Comparison of ENCODE assay signal across 8 mouse cellular contexts in genomic region chr8:117863837-117864236, GRCm38 (mm10).
A peak's percentile ranks its signal among the peaks of the same experiment; 100 is the strongest.
DNase-seq lines count a peak whose midpoint lies in the region; ATAC-seq and TF ChIP-seq lines count a peak whose summit lies in the region.
"Had no signal": no experiment of that assay in that cellular context is flagged by ENCODE, and none has a peak within 500 bp of the region (broad histone marks: within the 10 kb centered on the region; RNA-seq: fewer than 3 reads in every experiment).

No protein-coding gene starts in this region.

- H3K4me3 ChIP-seq in neural tube, embryonic 15.5 days (replicated peaks), result no peak overlapping the region
- no peak overlapping the region for H3K4me3 ChIP-seq in kidney, adult 2 months (ENCODE audit: insufficient read depth, low read depth, low read length)
- H3K4me3 ChIP-seq in liver, embryonic 13.5 days (replicated peaks), result no peak overlapping the region
- H3K4me3 ChIP-seq: heart, embryonic 15.5 days had no signal

- H3K9ac ChIP-seq in neural tube, embryonic 15.5 days (replicated peaks), result no peak overlapping the region
- no peak overlapping the region for H3K9ac ChIP-seq in liver, embryonic 13.5 days
- H3K9ac ChIP-seq: heart, embryonic 15.5 days had no signal

- TF ChIP-seq CTCF in kidney, adult 2 months (conservative IDR thresholded peaks at IDR 0.05; ENCODE audit: insufficient read depth, insufficient read length, low read depth, low read length), result peak; percentile 87

- no peak overlapping the region for H3K4me2 ChIP-seq in neural tube, embryonic 15.5 days
- H3K4me2 ChIP-seq in liver, embryonic 13.5 days, result no peak overlapping the region
- H3K4me2 ChIP-seq: heart, embryonic 15.5 days had no signal

- H3K4me1 ChIP-seq in neural tube, embryonic 15.5 days, result peaks cover 12% of the 10 kb centered on the region
- no peaks in the 10 kb centered on the region for H3K4me1 ChIP-seq in kidney, adult 2 months (ENCODE audit: control insufficient read depth, insufficient read depth, low read length)
- H3K4me1 ChIP-seq in liver, embryonic 13.5 days (replicated peaks), result peaks cover 6% of the 10 kb centered on the region; the same call in 1 of the 2 replicates

- no peak for ATAC-seq in neural tube, embryonic 15.5 days (ENCODE audit: low FRiP score)
- no peak; the same call in 1 of the 2 replicates for ATAC-seq in liver, embryonic 13.5 days (ENCODE audit: low read depth)

- DNase-seq in neural tube, embryonic 10.5 days (ENCODE audit: extremely low spot score, low spot score), result peak; percentile 73
- peak; percentile 25 to 76 for DNase-seq in adrenal gland, adult (ENCODE audit: inconsistent age in 2 of 2, low spot score in 1 of 2)
- DNase-seq in embryo, embryonic 11 days, result peak; percentile 72
- DNase-seq in kidney, adult 2 months, result peak; percentile 56
- peak; percentile 36 for DNase-seq in liver, embryonic 13.5 days
- peak; percentile 70 for DNase-seq in right cerebral cortex, postnatal 14 days

- H3K9me3 ChIP-seq in neural tube, embryonic 15.5 days (replicated peaks), result no peaks in the 10 kb centered on the region
- H3K9me3 ChIP-seq in liver, embryonic 13.5 days (replicated peaks), result no peaks in the 10 kb centered on the region
- H3K9me3 ChIP-seq: heart, embryonic 15.5 days had no signal

- H3K27me3 ChIP-seq in neural tube, embryonic 15.5 days (replicated peaks), result no peaks in the 10 kb centered on the region; the same call in 1 of the 2 replicates
- no peaks in the 10 kb centered on the region for H3K27me3 ChIP-seq in kidney, adult 2 months (replicated peaks; ENCODE audit: control insufficient read depth, insufficient read depth, low read length)
- no peaks in the 10 kb centered on the region for H3K27me3 ChIP-seq in liver, embryonic 13.5 days

- no peak for TF ChIP-seq POLR2A in kidney, adult 2 months (IDR thresholded peaks at IDR 0.05; ENCODE audit: low read depth, low read length)

- H3K27ac ChIP-seq in neural tube, embryonic 15.5 days (replicated peaks), result no peak overlapping the region
- no peak overlapping the region for H3K27ac ChIP-seq in kidney, adult 2 months (ENCODE audit: insufficient read depth, low read depth, low read length)
- H3K27ac ChIP-seq in liver, embryonic 13.5 days, result no peak overlapping the region
- H3K27ac ChIP-seq: heart, embryonic 15.5 days had no signal

- H3K36me3 ChIP-seq in neural tube, embryonic 15.5 days, result no peaks in the 10 kb centered on the region
- no peaks in the 10 kb centered on the region for H3K36me3 ChIP-seq in kidney, adult 2 months (ENCODE audit: control insufficient read depth, insufficient read depth, low read length)
- no peaks in the 10 kb centered on the region for H3K36me3 ChIP-seq in liver, embryonic 13.5 days
- H3K36me3 ChIP-seq: heart, embryonic 15.5 days had no signal

- WGBS in neural tube, embryonic 15.5 days, result 47% methylated on average over 2 of the region's 2 CpGs
- WGBS in kidney, adult 2 months, result 44% methylated on average over 2 of the region's 2 CpGs
- WGBS in liver, embryonic 13.5 days (ENCODE audit: insufficient replicate concordance), result 22% methylated on average over 2 of the region's 2 CpGs
